Mouse (Mus musculus) kidney, adult 2 months (tissue): ENCODE results near the gene Pdia2. TPM values are rescaled to one million over a fixed set of nuclear protein-coding genes. Genes with fewer than 3 reads are reported as not detected.

Experiments
- DNase-seq: peaks from one replicate; pipeline ENCODE4 v3.0.0; 2021
- H3K27ac ChIP-seq: fragments of 200-500 bp; 2 replicates; pipeline ENCODE4 v1.5.1; 2012; ENCODE audit warnings: low read depth, low read length, control low read depth, inconsistent platforms; ENCODE audit not compliant: insufficient read depth
- H3K27me3 ChIP-seq: fragments of 200-500 bp; replicated peaks from 2 replicates; pipeline ENCODE4 v1.6.1; 2012; ENCODE audit warnings: mild to moderate bottlenecking, moderate library complexity, low read length, inconsistent platforms; ENCODE audit not compliant: control insufficient read depth, insufficient read depth
- H3K36me3 ChIP-seq: fragments of 200-500 bp; 2 replicates; pipeline ENCODE4 v1.6.1; 2012; ENCODE audit warnings: mild to moderate bottlenecking, moderate library complexity, low read length, inconsistent platforms; ENCODE audit not compliant: control insufficient read depth, insufficient read depth
- H3K4me1 ChIP-seq: fragments of 200-500 bp; 2 replicates; pipeline ENCODE4 v1.6.1; 2011; ENCODE audit warnings: low read length; ENCODE audit not compliant: control insufficient read depth, insufficient read depth
- H3K4me3 ChIP-seq: fragments of 200-500 bp; 2 replicates; pipeline ENCODE4 v1.5.1; 2011; ENCODE audit warnings: mild to moderate bottlenecking, low read depth, low read length, control low read depth; ENCODE audit not compliant: insufficient read depth
- CTCF ChIP-seq: fragments of 200-500 bp; conservative IDR thresholded peaks from 2 replicates; pipeline ENCODE4 v1.5.1; 2011; ENCODE audit warnings: low read depth, mild to moderate bottlenecking, control low read depth, low read length, moderate library complexity, mixed read lengths; ENCODE audit not compliant: insufficient read depth, insufficient read length
- POLR2A ChIP-seq: fragments of 200-500 bp; IDR thresholded peaks from one replicate; pipeline ENCODE4 v1.6.1; 2011; ENCODE audit warnings: low read depth, low read length, control low read depth
- WGBS: fragments of 180-500 bp; shearing (Covaris S2); methylation state at CpG from one replicate; pipeline ENCODE4 v1.1.7; 2018; 5-methylcytosine and 5-hydroxymethylcytosine counted together
- polyA plus RNA-seq: library from polyadenylated mRNA; depleted of rRNA; stranded (reverse); fragments of >200 nt; gene quantifications from 2 replicates; pipeline ENCODE4 v1.2.3, GENCODE M21; 2012

Gene Pdia2
- polyA plus RNA-seq, 1 experiment = 0.20 TPM

- DNase-seq = peak; percentile 18
- Histone ChIP-seq H3K27me3 (no peaks in the 10 kb centered on the region), H3K4me3 (no peak overlapping the region), H3K27ac (peak overlapping the region; percentile 43; the same call in 1 of the 2 replicates), H3K4me1 (no peaks in the 10 kb centered on the region), H3K36me3 (no peaks in the 10 kb centered on the region; the same call in 1 of the 2 replicates)
- TF ChIP-seq CTCF (no peak), POLR2A (no peak)
- WGBS = 79% methylated on average over 11 of the region's 11 CpGs
Measured at GRCm38 (mm10) chr17:26212681-26213080, 13.8 kb upstream of the Pdia2 start.

DNA sequence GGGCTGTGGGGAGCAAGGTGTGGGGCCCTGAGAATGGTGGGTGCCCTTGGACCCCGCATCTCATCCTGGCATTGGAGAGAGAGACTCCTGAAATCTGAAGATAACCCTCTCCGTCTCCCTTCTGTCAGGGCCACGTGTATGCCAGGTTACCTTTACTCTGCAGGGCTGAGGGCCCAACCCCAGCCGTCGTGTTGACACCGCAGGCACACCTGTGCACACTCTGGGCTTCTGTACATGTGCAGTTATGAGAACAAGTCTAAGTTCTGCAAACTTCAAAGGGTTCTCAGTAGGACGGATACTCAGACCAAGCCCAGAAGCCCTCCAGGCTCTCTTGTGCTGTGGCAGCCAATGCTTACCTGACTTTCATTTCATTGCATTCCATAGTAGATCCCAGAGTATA is 13.4 kb upstream of the Pdia2 start:
- Histone ChIP-seq H3K4me1 (no peaks in the 10 kb centered on the region), H3K27me3 (no peaks in the 10 kb centered on the region), H3K36me3 (no peaks in the 10 kb centered on the region; the same call in 1 of the 2 replicates), H3K4me3 (no peak overlapping the region), H3K27ac (no peak overlapping the region; the same call in 1 of the 2 replicates)
- 81% methylated on average over 7 of the region's 7 CpGs for WGBS
- TF ChIP-seq CTCF (no peak), POLR2A (no peak)
- DNase-seq = no peak

DNA sequence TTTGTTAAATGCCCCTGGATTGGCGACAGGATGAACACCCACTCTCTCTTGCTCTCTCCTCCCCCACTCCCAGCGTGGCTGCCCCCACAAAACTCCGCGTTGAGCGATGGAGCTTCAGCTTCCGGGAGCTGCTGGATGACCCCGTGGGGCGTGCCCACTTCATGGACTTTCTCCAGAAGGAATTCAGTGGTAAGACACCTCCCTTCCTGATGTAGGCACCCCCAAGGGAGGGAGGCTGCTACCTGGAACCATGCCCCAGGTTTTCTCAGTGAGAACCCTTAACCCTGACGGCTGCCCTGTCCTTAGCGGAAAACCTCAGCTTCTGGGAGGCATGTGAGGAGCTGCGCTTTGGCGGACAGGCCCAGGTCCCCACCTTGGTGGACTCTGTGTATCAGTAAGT is 8.8 kb upstream of the Pdia2 start, which contains the start of gene Arhgdig:
Gene Arhgdig (minus strand): TSS at position 101 of the 400 bp plus-strand sequence.
- WGBS = 80% methylated on average over 12 of the region's 12 CpGs
- no peak within 1 kb of the TSS for H3K4me3 ChIP-seq
- no peak for DNase-seq
- no peak within 1 kb of the TSS for H3K27ac ChIP-seq
- no peaks in the 10 kb centered on the region for H3K27me3 ChIP-seq
- TF ChIP-seq CTCF (no peak), POLR2A (no peak)
- H3K4me1 ChIP-seq = 0 out of 2 replicates have a peak, but pooled peaks cover 5% of the 10 kb centered on the region
- no peaks in the 10 kb centered on the region for H3K36me3 ChIP-seq

- Histone ChIP-seq H3K4me3 (no peak overlapping the region), H3K4me1 (0 out of 2 replicates have a peak, but pooled peaks cover 7% of the 10 kb centered on the region), H3K27me3 (no peaks in the 10 kb centered on the region), H3K36me3 (no peaks in the 10 kb centered on the region), H3K27ac (no peak overlapping the region)
- no peak for TF ChIP-seq CTCF
- TF ChIP-seq POLR2A = no peak
- WGBS = 69% methylated on average over 1 of the region's 1 CpGs
- no peak for DNase-seq
Measured at GRCm38 (mm10) chr17:26206392-26206791, 7.5 kb upstream of the Pdia2 start.

DNA sequence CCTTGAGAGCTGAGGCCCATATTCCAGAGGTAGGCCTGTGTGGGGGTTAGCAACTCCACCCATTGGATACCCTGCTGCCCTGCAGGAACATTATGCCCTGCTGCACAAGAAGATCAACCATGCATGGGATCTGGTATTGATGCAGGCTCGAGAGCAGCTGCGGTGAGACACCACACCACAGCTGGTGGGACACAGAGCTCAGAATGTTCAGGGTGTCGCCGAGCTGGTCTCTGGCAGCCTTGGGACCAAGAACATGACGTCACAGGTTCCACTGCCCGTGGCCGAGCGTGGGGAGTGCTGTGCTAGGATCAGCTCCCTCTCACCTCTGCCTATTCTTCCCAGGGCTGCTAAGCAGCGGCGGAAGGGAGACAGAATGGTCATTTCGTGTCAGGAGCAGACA is 5.9 kb upstream of the Pdia2 start:
- no peak for DNase-seq
- Histone ChIP-seq H3K4me3 (no peak overlapping the region), H3K27ac (no peak overlapping the region), H3K4me1 (0 out of 2 replicates have a peak, but pooled peaks cover 7% of the 10 kb centered on the region), H3K27me3 (no peaks in the 10 kb centered on the region), H3K36me3 (no peaks in the 10 kb centered on the region)
- TF ChIP-seq CTCF = no peak
- no peak for TF ChIP-seq POLR2A
- 38% methylated on average over 11 of the region's 11 CpGs for WGBS

GRCm38 (mm10) chr17:26203321-26203811 is 4.5 kb upstream of the Pdia2 start:
- no peak for TF ChIP-seq POLR2A
- TF ChIP-seq CTCF = no peak
- Histone ChIP-seq H3K36me3 (no peaks in the 10 kb centered on the region), H3K4me1 (0 out of 2 replicates have a peak, but pooled peaks cover 7% of the 10 kb centered on the region), H3K27me3 (no peaks in the 10 kb centered on the region), H3K4me3 (peak overlapping the region; percentile 60), H3K27ac (no peak overlapping the region)
- WGBS = 2% methylated on average over 30 of the region's 30 CpGs
- DNase-seq = peak; percentile 43

- 0 out of 2 replicates have a peak, but pooled peaks cover 7% of the 10 kb centered on the region for H3K4me1 ChIP-seq
- peak; percentile 25 for DNase-seq
- H3K36me3 ChIP-seq = no peaks in the 10 kb centered on the region
- 5% methylated on average over 21 of the region's 22 CpGs for WGBS
- no peak for TF ChIP-seq POLR2A
- no peak for TF ChIP-seq CTCF
- H3K27ac ChIP-seq = no peak within 1 kb of the TSS
- peak within 1 kb of the TSS; percentile 60 for H3K4me3 ChIP-seq
- no peaks in the 10 kb centered on the region for H3K27me3 ChIP-seq
Measured at GRCm38 (mm10) chr17:26202737-26203136, 3.9 kb upstream of the Pdia2 start, which contains the start of gene Rgs11. Gene Rgs11 (plus strand): TSS chr17:26202951.
